In the genomic region with DNA sequence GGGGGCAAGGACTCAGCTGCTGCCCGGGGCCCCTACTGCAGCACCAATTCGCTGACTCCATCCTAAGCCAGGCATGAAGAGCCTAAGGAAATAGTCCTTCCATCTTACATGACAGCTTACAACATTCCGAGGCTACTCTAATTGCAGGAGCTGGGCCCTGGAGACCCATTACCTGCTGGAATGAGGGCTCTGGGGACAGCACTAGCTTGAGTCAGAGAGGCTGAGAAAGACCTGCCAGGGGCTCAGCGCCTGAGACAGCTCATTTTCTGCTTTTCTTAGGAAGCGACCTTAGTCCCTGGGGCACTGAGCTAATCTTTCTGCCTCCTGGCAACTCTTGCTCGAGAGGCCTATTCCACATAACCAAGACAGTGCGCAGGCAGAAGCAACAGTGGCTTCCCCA, we compare ENCODE assay signal across 18 mouse cellular contexts. TPM values are rescaled to one million over a fixed set of nuclear protein-coding genes. Genes with fewer than 3 reads are reported as not detected.
DNase-seq lines count a peak whose midpoint lies in the region; ATAC-seq and TF ChIP-seq lines count a peak whose summit lies in the region.
"Had no signal": no experiment of that assay in that cellular context is flagged by ENCODE, and none has a peak within 500 bp of the region (broad histone marks: within the 10 kb centered on the region; RNA-seq: fewer than 3 reads in every experiment).

No protein-coding gene starts in this region.

- no peak overlapping the region for H3K4me2 ChIP-seq in midbrain, embryonic 14.5 days (ENCODE audit: low read length)
- no peak overlapping the region for H3K4me2 ChIP-seq in midbrain, embryonic 11.5 days
- H3K4me2 ChIP-seq in embryonic facial prominence, embryonic 15.5 days (replicated peaks) = no peak overlapping the region
- H3K4me2 ChIP-seq in hindbrain, postnatal 0 days (ENCODE audit: low read depth, low read length) = no peak overlapping the region
- H3K4me2 ChIP-seq: hindbrain, embryonic 15.5 days; liver, embryonic 12.5 days had no signal

- TF ChIP-seq CTCF in hindbrain, postnatal 0 days (IDR thresholded peaks at IDR 0.05; ENCODE audit: low read depth) = no peak

- no peaks in the 10 kb centered on the region for H3K9me3 ChIP-seq in midbrain, embryonic 14.5 days (ENCODE audit: control insufficient read depth, low read length)
- no peaks in the 10 kb centered on the region for H3K9me3 ChIP-seq in midbrain, embryonic 11.5 days (ENCODE audit: control insufficient read depth, low read length)
- H3K9me3 ChIP-seq in embryonic facial prominence, embryonic 15.5 days (replicated peaks) = no peaks in the 10 kb centered on the region
- no peaks in the 10 kb centered on the region for H3K9me3 ChIP-seq in hindbrain, postnatal 0 days (ENCODE audit: low read length)
- H3K9me3 ChIP-seq: hindbrain, embryonic 15.5 days; liver, embryonic 12.5 days had no signal

- H3K27ac ChIP-seq in midbrain, embryonic 14.5 days (replicated peaks; ENCODE audit: low read depth, low read length) = no peak overlapping the region
- no peak overlapping the region for H3K27ac ChIP-seq in midbrain, embryonic 11.5 days (ENCODE audit: low read depth, low read length)
- no peak overlapping the region for H3K27ac ChIP-seq in embryonic facial prominence, embryonic 15.5 days (replicated peaks)
- H3K27ac ChIP-seq in hindbrain, postnatal 0 days = no peak overlapping the region
- H3K27ac ChIP-seq: hindbrain, embryonic 15.5 days; liver, embryonic 12.5 days had no signal

- peak; percentile 62 for DNase-seq in midbrain, embryonic 14.5 days
- no peak for DNase-seq in midbrain, embryonic 11.5 days (ENCODE audit: low spot score, missing footprints)
- DNase-seq in hindbrain, postnatal 0 days (ENCODE audit: low spot score) = peak; percentile 36
- no peak for DNase-seq in ovary, postnatal 14 days (ENCODE audit: low spot score)
- DNase-seq in adrenal gland, postnatal 4 days (ENCODE audit: low spot score in 2 of 2) = no peak
- DNase-seq in adrenal gland, postnatal 14 days = no peak
- DNase-seq: embryo, embryonic 11 days; thymus, adult 2 months had no signal

- no peak overlapping the region for H3K4me3 ChIP-seq in midbrain, embryonic 14.5 days (replicated peaks; ENCODE audit: low read depth, low read length)
- H3K4me3 ChIP-seq in midbrain, embryonic 11.5 days (ENCODE audit: low read depth, low read length) = no peak overlapping the region
- no peak overlapping the region for H3K4me3 ChIP-seq in embryonic facial prominence, embryonic 15.5 days (replicated peaks)
- H3K4me3 ChIP-seq in hindbrain, postnatal 0 days (ENCODE audit: low read length) = no peak overlapping the region
- H3K4me3 ChIP-seq: hindbrain, embryonic 15.5 days; liver, embryonic 12.5 days had no signal

- no peaks in the 10 kb centered on the region for H3K27me3 ChIP-seq in midbrain, embryonic 14.5 days (ENCODE audit: control insufficient read depth, insufficient read depth, low read length)
- no peaks in the 10 kb centered on the region for H3K27me3 ChIP-seq in midbrain, embryonic 11.5 days (ENCODE audit: control insufficient read depth, insufficient read depth, low read length)
- H3K27me3 ChIP-seq in embryonic facial prominence, embryonic 15.5 days = no peaks in the 10 kb centered on the region
- H3K27me3 ChIP-seq in hindbrain, postnatal 0 days (ENCODE audit: insufficient read depth, low read length) = no peaks in the 10 kb centered on the region
- H3K27me3 ChIP-seq: hindbrain, embryonic 15.5 days; liver, embryonic 12.5 days had no signal

- ATAC-seq in midbrain, embryonic 14.5 days (ENCODE audit: low FRiP score, low TSS enrichment) = no peak
- ATAC-seq in midbrain, embryonic 11.5 days (ENCODE audit: low FRiP score) = no peak
- peak; percentile 31; the same call in 1 of the 2 replicates for ATAC-seq in embryonic facial prominence, embryonic 15.5 days (ENCODE audit: insufficient number of reproducible peaks, low FRiP score, low TSS enrichment, low read depth)
- no peak for ATAC-seq in hindbrain, postnatal 0 days
- ATAC-seq: activated CD4-positive, CD25-positive, alpha-beta regulatory T cell, adult 4 months; CD4-positive, CD25-positive, alpha-beta regulatory T cell, adult 4 months; liver, embryonic 12.5 days had no signal

- WGBS in midbrain, embryonic 14.5 days = 28% methylated on average over 7 of the region's 7 CpGs
- WGBS in midbrain, embryonic 11.5 days = 46% methylated on average over 7 of the region's 7 CpGs
- WGBS in embryonic facial prominence, embryonic 15.5 days = 40% methylated on average over 7 of the region's 7 CpGs
- 45% methylated on average over 7 of the region's 7 CpGs for WGBS in hindbrain, postnatal 0 days

- no peak overlapping the region for H3K9ac ChIP-seq in midbrain, embryonic 14.5 days (replicated peaks; ENCODE audit: low read length)
- H3K9ac ChIP-seq in midbrain, embryonic 11.5 days (ENCODE audit: low read length) = no peak overlapping the region
- no peak overlapping the region for H3K9ac ChIP-seq in embryonic facial prominence, embryonic 15.5 days
- H3K9ac ChIP-seq in hindbrain, postnatal 0 days (replicated peaks; ENCODE audit: low read length) = no peak overlapping the region
- H3K9ac ChIP-seq: hindbrain, embryonic 15.5 days; liver, embryonic 12.5 days had no signal

- no peaks in the 10 kb centered on the region for H3K4me1 ChIP-seq in midbrain, embryonic 14.5 days (ENCODE audit: control insufficient read depth, insufficient read depth, low read length)
- 0 out of 2 replicates have a peak, but pooled peaks cover 3% of the 10 kb centered on the region for H3K4me1 ChIP-seq in midbrain, embryonic 11.5 days (ENCODE audit: control insufficient read depth, insufficient read depth, low read length)
- peaks cover 34% of the 10 kb centered on the region for H3K4me1 ChIP-seq in embryonic facial prominence, embryonic 15.5 days
- peaks cover 8% of the 10 kb centered on the region for H3K4me1 ChIP-seq in hindbrain, postnatal 0 days (ENCODE audit: insufficient read depth, low read length)
- H3K4me1 ChIP-seq: liver, embryonic 12.5 days had no signal

- no peaks in the 10 kb centered on the region for H3K36me3 ChIP-seq in midbrain, embryonic 14.5 days (ENCODE audit: control insufficient read depth, insufficient read depth, low read length)
- H3K36me3 ChIP-seq in midbrain, embryonic 11.5 days (ENCODE audit: control insufficient read depth, insufficient read depth, low read length) = no peaks in the 10 kb centered on the region
- peaks cover 6% of the 10 kb centered on the region for H3K36me3 ChIP-seq in embryonic facial prominence, embryonic 15.5 days
- no peaks in the 10 kb centered on the region for H3K36me3 ChIP-seq in hindbrain, postnatal 0 days (ENCODE audit: insufficient read depth, low read length)
- H3K36me3 ChIP-seq: hindbrain, embryonic 15.5 days had no signal

RNA-seq across cellular contexts. Expression of a gene that starts 31.3 kb away (rescaled TPM):
- polyA plus RNA-seq in midbrain, embryonic 14.5 days (2014; fragmentation: Nextera tagmentation; extraction: Ambion mirVana) = not detected in 2 replicates
- polyA plus RNA-seq in midbrain, embryonic 11.5 days (2014; fragmentation: Nextera tagmentation; extraction: Ambion mirVana) = 0.07 TPM in 1 of 2 replicates, not detected in the other
- polyA plus RNA-seq in embryonic facial prominence, embryonic 15.5 days (2015; fragmentation: Nextera tagmentation; extraction: Ambion mirVana) = 0.08 TPM in 1 of 2 replicates, not detected in the other
- not detected in 2 replicates for total RNA-seq in hindbrain, postnatal 0 days (2014; rRNA removed)
- not detected in 2 replicates for polyA plus RNA-seq in hindbrain, postnatal 0 days (2015; fragmentation: Nextera tagmentation; extraction: Ambion mirVana)
- total RNA-seq in adrenal gland, postnatal 4 days (2021) = under 1 TPM in 1 of 2 experiments, not detected in 1; 0.28 TPM
- total RNA-seq in adrenal gland, postnatal 14 days (2021) = 0.22 and 0.26 TPM in 2 replicates
- total RNA-seq: left cerebral cortex, postnatal 25 days had no signal
- polyA plus RNA-seq: cerebellum, adult 2 months; hindbrain, embryonic 15.5 days; kidney, embryonic 14.5 days; liver, embryonic 12.5 days had no signal

RNA-seq across cellular contexts. Expression of a gene that starts 54.4 kb away (rescaled TPM):
- 16.5 and 18.7 TPM in 2 replicates for polyA plus RNA-seq in midbrain, embryonic 14.5 days (2014; fragmentation: Nextera tagmentation; extraction: Ambion mirVana)
- polyA plus RNA-seq in midbrain, embryonic 11.5 days (2014; fragmentation: Nextera tagmentation; extraction: Ambion mirVana) = 15.3 and 17.3 TPM in 2 replicates
- polyA plus RNA-seq in embryonic facial prominence, embryonic 15.5 days (2015; fragmentation: Nextera tagmentation; extraction: Ambion mirVana) = 22.7 and 22.8 TPM in 2 replicates
- total RNA-seq in hindbrain, postnatal 0 days (2014; rRNA removed) = 34.3 and 36.0 TPM in 2 replicates
- polyA plus RNA-seq in hindbrain, postnatal 0 days (2015; fragmentation: Nextera tagmentation; extraction: Ambion mirVana) = 21.7 TPM in 2 replicates
- total RNA-seq in adrenal gland, postnatal 4 days (2021) = 10 to 100 TPM; 34.5 to 35.9 TPM
- 41.8 and 44.5 TPM in 2 replicates for total RNA-seq in adrenal gland, postnatal 14 days (2021)
- total RNA-seq: megakaryocyte-erythroid progenitor cell, adult 5-6 weeks; neutrophil, adult 5-6 weeks had no signal
- polyA plus RNA-seq: activated CD4-positive, CD25-positive, alpha-beta regulatory T cell, adult 4 months; CD4-positive, CD25-positive, alpha-beta regulatory T cell, adult 4 months had no signal

RNA-seq across cellular contexts. Expression of a gene that starts 55.7 kb away (rescaled TPM):
- polyA plus RNA-seq in midbrain, embryonic 14.5 days (2014; fragmentation: Nextera tagmentation; extraction: Ambion mirVana) = 0.15 and 0.22 TPM in 2 replicates
- polyA plus RNA-seq in midbrain, embryonic 11.5 days (2014; fragmentation: Nextera tagmentation; extraction: Ambion mirVana) = 0.21 and 0.31 TPM in 2 replicates
- 6.1 and 8.0 TPM in 2 replicates for polyA plus RNA-seq in embryonic facial prominence, embryonic 15.5 days (2015; fragmentation: Nextera tagmentation; extraction: Ambion mirVana)
- 1.5 and 1.8 TPM in 2 replicates for total RNA-seq in hindbrain, postnatal 0 days (2014; rRNA removed)
- 0.36 and 0.37 TPM in 2 replicates for polyA plus RNA-seq in hindbrain, postnatal 0 days (2015; fragmentation: Nextera tagmentation; extraction: Ambion mirVana)
- 1 to 10 TPM; 6.3 to 7.7 TPM for total RNA-seq in adrenal gland, postnatal 4 days (2021)
- total RNA-seq in adrenal gland, postnatal 14 days (2021) = 3.0 and 3.1 TPM in 2 replicates
- polyA plus RNA-seq: activated CD4-positive, CD25-positive, alpha-beta regulatory T cell, adult 4 months had no signal

Comparison
In these comparisons a context has a peak if more than half of its experiments do, and no peak if none do; other contexts are left out.
1. DNase-seq: peak in midbrain, embryonic 14.5 days (single experiment) and hindbrain, postnatal 0 days (single experiment); none in midbrain, embryonic 11.5 days (single experiment), ovary, postnatal 14 days (single experiment), adrenal gland, postnatal 4 days (0 of 2) and adrenal gland, postnatal 14 days (single experiment).